9 mouse cellular contexts compared by ENCODE assay signal in the genomic region with DNA sequence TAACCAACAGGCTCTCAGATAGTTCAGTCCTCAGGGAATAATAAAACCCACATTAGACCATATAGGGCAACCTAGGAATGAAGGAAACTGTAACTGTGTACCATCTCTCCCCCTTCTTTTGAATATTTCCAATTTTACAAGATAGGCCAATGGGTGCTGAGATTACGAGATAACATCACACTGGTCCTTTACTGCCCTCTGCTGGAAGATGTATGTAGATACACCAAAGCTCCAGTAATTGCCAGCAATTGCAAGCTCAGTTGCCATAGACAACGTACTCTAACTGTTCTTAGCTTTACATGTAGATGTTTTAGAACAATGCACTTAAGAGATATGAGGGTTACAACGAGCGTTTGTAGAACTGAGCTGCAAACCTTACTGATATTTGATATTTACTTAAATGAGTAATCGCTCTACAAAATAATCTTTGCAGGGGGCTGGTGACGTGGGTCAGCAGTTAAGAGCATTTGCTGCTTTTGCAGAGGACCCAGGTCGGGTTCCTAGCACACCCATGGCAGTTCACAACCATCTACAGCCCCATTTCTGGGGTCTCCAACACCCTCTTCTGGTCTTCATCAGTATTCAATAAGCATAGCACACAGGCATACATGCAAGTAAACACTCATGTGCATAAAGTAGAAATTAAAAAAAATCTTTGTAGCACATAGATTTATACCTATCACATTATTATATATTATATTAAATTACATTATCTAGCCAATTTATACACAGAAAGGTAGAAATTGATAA. TPM values are rescaled to one million over a fixed set of nuclear protein-coding genes. Genes with fewer than 3 reads are reported as not detected.
DNase-seq lines count a peak whose midpoint lies in the region; ATAC-seq and TF ChIP-seq lines count a peak whose summit lies in the region.
"Had no signal": no experiment of that assay in that cellular context is flagged by ENCODE, and none has a peak within 500 bp of the region (broad histone marks: within the 10 kb centered on the region; RNA-seq: fewer than 3 reads in every experiment).

No protein-coding gene starts in this region.

- WGBS in kidney, adult 2 months = 37% methylated on average over 7 of the region's 7 CpGs
- 40% methylated on average over 7 of the region's 7 CpGs for WGBS in stomach, embryonic 14.5 days

- no peaks in the 10 kb centered on the region for H3K27me3 ChIP-seq in kidney, adult 2 months (replicated peaks; ENCODE audit: control insufficient read depth, insufficient read depth, low read length)
- H3K27me3 ChIP-seq in stomach, embryonic 14.5 days (ENCODE audit: control insufficient read depth, insufficient read depth, low read length) = no peaks in the 10 kb centered on the region

- peak; percentile 69 for DNase-seq in kidney, adult 2 months
- DNase-seq in kidney, adult 18-20 months = no peak
- peak; percentile 60 for DNase-seq in Muller cell, postnatal 12 days (ENCODE audit: inconsistent ontology term)
- DNase-seq in heart, postnatal 36 days = peak; percentile 21 to 37
- peak; percentile 67 for DNase-seq in layer of hippocampus, adult 9-10 months (ENCODE audit: low spot score)

- intact Hi-C loops in heart, postnatal 36 days (cut with DNase I) = loop anchor here (1.0 to 5.0 kb wide), 4 partner anchors 70 to 678 kb away; no protein-coding TSS in a partner anchor

- peak; percentile 34 for TF ChIP-seq CTCF in kidney, adult 2 months (conservative IDR thresholded peaks at IDR 0.05; ENCODE audit: insufficient read depth, insufficient read length, low read depth, low read length)
- peak; percentile 80 for TF ChIP-seq CTCF in cortical plate, adult 2 months (IDR thresholded peaks at IDR 0.05; ENCODE audit: extremely low read depth, insufficient read depth, low read length)

- no peak overlapping the region for H3K9ac ChIP-seq in stomach, embryonic 14.5 days (replicated peaks; ENCODE audit: low read depth, low read length)

- no peak for TF ChIP-seq POLR2A in kidney, adult 2 months (IDR thresholded peaks at IDR 0.05; ENCODE audit: low read depth, low read length)
- no peak for TF ChIP-seq POLR2A in cortical plate, adult 2 months (IDR thresholded peaks at IDR 0.05; ENCODE audit: extremely low read depth, insufficient read depth, low read length)

- H3K4me1 ChIP-seq in kidney, adult 2 months (ENCODE audit: control insufficient read depth, insufficient read depth, low read length) = no peaks in the 10 kb centered on the region
- H3K4me1 ChIP-seq in cortical plate, adult 2 months (ENCODE audit: control insufficient read depth, insufficient read depth, low read length) = no peaks in the 10 kb centered on the region
- no peaks in the 10 kb centered on the region for H3K4me1 ChIP-seq in stomach, embryonic 14.5 days (ENCODE audit: control insufficient read depth, insufficient read depth, low read length)

- H3K27ac ChIP-seq in kidney, adult 2 months (ENCODE audit: insufficient read depth, low read depth, low read length) = no peak overlapping the region
- no peak overlapping the region for H3K27ac ChIP-seq in cortical plate, adult 2 months (ENCODE audit: insufficient read depth, low read length)
- no peak overlapping the region for H3K27ac ChIP-seq in stomach, embryonic 14.5 days (ENCODE audit: low read length)

- H3K4me2 ChIP-seq in stomach, embryonic 14.5 days (replicated peaks; ENCODE audit: low read depth, low read length) = no peak overlapping the region

- ATAC-seq in megakaryocyte-erythroid progenitor cell, adult 5-6 weeks (replicated peaks; ENCODE audit: low FRiP score, low TSS enrichment, poor library complexity, severe bottlenecking) = peak; percentile 79
- ATAC-seq in stomach, embryonic 14.5 days (ENCODE audit: insufficient number of reproducible peaks, insufficient read depth, low FRiP score, low read depth) = peak; percentile 33; the same call in 1 of the 2 replicates

- H3K9me3 ChIP-seq in stomach, embryonic 14.5 days (ENCODE audit: control insufficient read depth, low read depth, low read length) = no peaks in the 10 kb centered on the region

- no peaks in the 10 kb centered on the region for H3K36me3 ChIP-seq in kidney, adult 2 months (ENCODE audit: control insufficient read depth, insufficient read depth, low read length)
- H3K36me3 ChIP-seq in stomach, embryonic 14.5 days (ENCODE audit: control insufficient read depth, insufficient read depth, low read length) = no peaks in the 10 kb centered on the region

- no peak overlapping the region for H3K4me3 ChIP-seq in kidney, adult 2 months (ENCODE audit: insufficient read depth, low read depth, low read length)
- H3K4me3 ChIP-seq in cortical plate, adult 2 months (ENCODE audit: insufficient read depth, low read length) = no peak overlapping the region
- H3K4me3 ChIP-seq in stomach, embryonic 14.5 days (ENCODE audit: low read depth, low read length) = no peak overlapping the region

RNA-seq across cellular contexts. Expression of gene Prpf4b, which starts 10.5 kb away (rescaled TPM):
- 10.3 and 15.3 TPM in 2 replicates for polyA plus RNA-seq in kidney, adult 2 months (2012; rRNA removed)
- polyA plus RNA-seq in cortical plate, adult 2 months (2012; rRNA removed) = 91.6 and 103 TPM in 2 replicates
- total RNA-seq in heart, postnatal 36 days (2021) = 10 to 100 TPM; 33.5 to 38.0 TPM
- total RNA-seq in megakaryocyte-erythroid progenitor cell, adult 5-6 weeks (2014; fragmentation: Nextera tagmentation) = 173 and 238 TPM in 2 replicates
- total RNA-seq in megakaryocyte-erythroid progenitor cell, adult 5-6 weeks (2017) = 269 and 276 TPM in 2 replicates
- polyA plus RNA-seq in stomach, embryonic 14.5 days (2014; fragmentation: Nextera tagmentation; extraction: Ambion mirVana) = 100 and 107 TPM in 2 replicates

RNA-seq across cellular contexts. Expression of gene Fam217a, which starts 59.5 kb away (rescaled TPM):
- 1.8 and 2.0 TPM in 2 replicates for polyA plus RNA-seq in kidney, adult 2 months (2012; rRNA removed)
- 0.68 and 0.88 TPM in 2 replicates for polyA plus RNA-seq in cortical plate, adult 2 months (2012; rRNA removed)
- under 1 TPM; 0.33 to 0.36 TPM for total RNA-seq in heart, postnatal 36 days (2021)
- total RNA-seq in megakaryocyte-erythroid progenitor cell, adult 5-6 weeks (2014; fragmentation: Nextera tagmentation) = 0.77 TPM in 1 of 2 replicates, not detected in the other
- not detected in 2 replicates for total RNA-seq in megakaryocyte-erythroid progenitor cell, adult 5-6 weeks (2017)
- polyA plus RNA-seq in stomach, embryonic 14.5 days (2014; fragmentation: Nextera tagmentation; extraction: Ambion mirVana) = 0.93 and 1.8 TPM in 2 replicates

RNA-seq across cellular contexts. Expression of gene 4933417A18Rik, which starts 59.6 kb away (rescaled TPM):
- polyA plus RNA-seq in kidney, adult 2 months (2012; rRNA removed) = not detected in 2 replicates
- not detected in 2 replicates for polyA plus RNA-seq in cortical plate, adult 2 months (2012; rRNA removed)
- not detected for total RNA-seq in heart, postnatal 36 days (2021)
- total RNA-seq in megakaryocyte-erythroid progenitor cell, adult 5-6 weeks (2014; fragmentation: Nextera tagmentation) = not detected in 2 replicates
- total RNA-seq in megakaryocyte-erythroid progenitor cell, adult 5-6 weeks (2017) = not detected in 2 replicates
- not detected in 2 replicates for polyA plus RNA-seq in stomach, embryonic 14.5 days (2014; fragmentation: Nextera tagmentation; extraction: Ambion mirVana)
- polyA plus RNA-seq: liver, embryonic 16.5 days had no signal
